Mouse (Mus musculus) hindlimb bud, embryonic 11.5 days (tissue): ENCODE results near the gene Gfod1.

ENCODE experiments used
- DNase-seq: peaks from one replicate; pipeline ENCODE4 v3.0.0-alpha.2; 2012; ENCODE audit warnings: low read depth, low spot score; ENCODE audit errors: extremely low spot score

Gfod1 gene

DNA sequence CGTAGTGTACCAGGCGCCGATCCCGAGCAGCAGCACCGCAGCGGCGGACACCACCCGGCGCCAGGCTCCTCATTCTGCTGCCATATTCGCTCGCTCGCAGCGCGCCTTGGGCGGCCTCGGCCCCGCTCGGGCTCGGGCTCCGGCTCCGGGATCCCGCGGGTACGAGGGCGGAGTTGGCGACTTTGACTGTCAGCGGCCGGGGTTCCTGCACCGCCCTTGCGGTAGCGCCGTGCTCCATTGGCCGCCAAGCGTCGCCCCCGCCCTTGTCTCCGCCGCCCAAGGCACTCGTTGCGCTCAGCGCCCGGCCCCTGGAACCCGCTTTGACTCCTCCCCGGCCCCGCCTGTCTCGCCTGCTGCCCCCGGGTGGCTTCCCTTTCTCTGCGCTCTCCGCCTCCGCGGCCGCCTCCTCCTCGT is at the start of gene Gfod1:
Gfod1 (minus strand) TSS at position 155 of the 414 bp plus-strand sequence.
- peak; percentile 39 for DNase-seq

DNA sequence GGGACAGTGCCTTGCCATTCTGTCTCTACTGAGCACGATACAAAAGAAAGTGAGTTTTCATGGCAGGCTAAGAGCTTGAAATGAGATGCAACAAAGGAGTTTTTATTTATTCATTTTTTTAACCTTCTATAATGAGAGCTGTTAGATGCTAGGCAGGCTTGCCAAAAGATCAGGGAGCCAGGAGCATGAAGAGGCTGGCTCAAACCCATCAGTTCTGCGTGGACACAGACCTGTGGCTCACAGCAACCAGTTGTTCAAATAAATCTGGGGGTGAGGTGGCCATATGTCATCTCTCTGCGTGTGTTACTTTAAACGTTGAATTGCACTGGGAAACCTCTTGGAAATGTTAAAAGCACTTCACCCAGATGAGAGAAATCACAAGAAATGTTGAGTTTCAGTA is 49.4 kb upstream of the Gfod1 start:
- DNase-seq, result no peak

DNA sequence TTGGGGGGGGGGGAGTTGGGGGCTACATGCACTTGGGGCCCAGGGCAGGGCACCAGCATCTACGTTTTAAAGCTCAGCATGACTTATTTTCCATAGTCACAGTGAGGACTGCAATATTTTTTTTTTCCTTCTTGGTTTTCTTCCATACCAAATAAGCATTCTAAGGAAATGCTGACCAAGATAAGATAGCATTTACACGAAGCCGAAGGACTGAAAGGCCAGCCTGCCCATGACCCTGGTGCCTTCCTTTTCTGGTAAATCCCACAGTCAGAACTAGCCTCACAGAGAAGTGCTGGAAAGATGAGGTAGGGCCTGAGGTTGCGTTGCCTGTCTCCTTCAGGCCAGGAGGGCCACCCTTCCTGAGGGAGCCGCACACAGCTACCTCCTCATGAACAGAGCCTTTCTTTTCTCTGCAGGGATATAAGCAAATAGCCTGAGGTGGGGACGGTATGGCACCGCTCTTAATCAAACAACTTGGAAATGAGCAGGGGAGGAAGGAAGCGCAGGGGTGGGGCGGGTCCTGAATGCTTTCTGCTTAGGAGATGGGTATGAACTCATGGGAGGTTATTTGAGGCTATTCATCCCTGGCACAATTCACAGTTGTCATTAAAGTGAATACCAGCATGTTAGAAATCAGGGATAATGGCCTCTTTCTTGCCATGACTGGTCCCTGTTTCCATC is 46.7 kb upstream of the Gfod1 start:
- DNase-seq, result no peak

DNA sequence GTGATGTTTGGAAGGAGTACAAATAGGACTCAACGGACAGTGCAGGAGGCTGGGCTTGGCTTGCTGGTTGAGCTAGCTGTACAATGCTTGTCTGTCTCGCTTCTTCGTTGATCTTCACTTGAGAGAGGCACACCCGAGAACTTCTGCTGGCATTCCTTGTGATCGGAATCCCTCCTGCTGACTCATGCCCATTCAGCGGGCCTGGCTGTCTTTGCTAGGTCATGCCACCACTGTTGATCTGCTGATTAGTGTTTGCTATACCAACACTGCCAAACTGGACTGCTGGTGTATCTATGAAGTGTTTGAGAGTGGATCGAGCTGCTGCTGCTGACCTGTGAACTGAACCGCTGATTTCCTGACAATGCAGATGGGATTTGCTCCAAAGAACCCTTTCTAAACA is 45.4 kb upstream of the Gfod1 start:
- DNase-seq, result no peak

DNA sequence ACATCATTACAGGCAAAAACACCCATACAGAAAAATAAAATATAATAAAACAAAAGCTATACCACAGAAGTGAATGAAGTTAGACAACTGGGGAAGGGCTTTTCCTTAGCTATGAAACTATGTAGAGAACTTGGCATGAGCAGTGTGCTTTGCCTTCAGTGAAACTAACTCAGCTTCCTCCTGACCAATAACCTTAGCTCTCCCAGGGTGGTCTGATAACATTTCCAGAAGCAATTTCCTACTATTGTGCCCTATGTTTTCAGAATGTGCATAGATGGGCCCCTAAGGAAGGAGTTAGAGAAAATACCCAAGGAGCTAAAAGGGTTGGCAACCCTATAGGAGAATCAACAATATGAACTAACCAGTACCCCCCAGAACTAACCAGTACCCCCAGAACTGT is 42.9 kb upstream of the Gfod1 start:
- no peak for DNase-seq

DNA sequence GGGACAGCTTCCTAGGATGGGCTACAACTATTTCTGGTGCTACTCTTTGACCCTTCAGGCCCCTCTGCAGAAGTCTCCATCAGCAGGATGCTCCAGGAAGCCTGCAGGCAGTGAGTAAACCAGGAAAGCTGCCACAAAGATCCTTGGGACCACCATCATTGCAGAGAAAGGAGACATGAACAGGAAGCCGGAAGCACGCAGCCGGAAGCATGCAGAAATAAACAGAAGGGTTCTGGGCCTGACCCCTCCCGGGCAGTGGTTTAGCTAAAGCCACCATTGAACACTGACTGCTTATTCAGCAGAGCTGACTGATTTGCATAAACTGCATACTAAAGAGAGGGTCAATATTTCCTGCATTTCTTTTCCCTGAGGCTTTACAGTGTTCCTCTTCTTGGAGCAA is 34.7 kb upstream of the Gfod1 start:
- DNase-seq, result no peak

DNA sequence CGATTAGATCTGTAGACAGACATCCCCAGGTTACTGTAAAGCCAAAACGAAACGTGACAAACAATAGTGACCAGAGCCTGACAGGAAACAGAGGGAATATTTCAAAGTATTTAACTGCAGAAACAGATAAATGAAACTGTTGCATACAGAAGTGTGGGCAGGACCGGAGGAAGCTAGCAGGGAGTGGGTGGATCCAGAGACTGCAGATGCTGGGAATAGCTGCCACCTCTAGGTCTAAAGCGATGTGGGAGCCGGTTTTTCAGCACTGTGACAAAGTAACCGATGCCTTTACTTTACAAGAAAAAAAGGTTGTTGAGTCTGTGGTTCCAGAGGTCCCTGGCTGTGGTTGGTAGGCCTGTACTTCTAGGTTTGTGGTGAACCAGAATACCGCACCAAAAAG is 34.0 kb upstream of the Gfod1 start:
- DNase-seq, result no peak

DNA sequence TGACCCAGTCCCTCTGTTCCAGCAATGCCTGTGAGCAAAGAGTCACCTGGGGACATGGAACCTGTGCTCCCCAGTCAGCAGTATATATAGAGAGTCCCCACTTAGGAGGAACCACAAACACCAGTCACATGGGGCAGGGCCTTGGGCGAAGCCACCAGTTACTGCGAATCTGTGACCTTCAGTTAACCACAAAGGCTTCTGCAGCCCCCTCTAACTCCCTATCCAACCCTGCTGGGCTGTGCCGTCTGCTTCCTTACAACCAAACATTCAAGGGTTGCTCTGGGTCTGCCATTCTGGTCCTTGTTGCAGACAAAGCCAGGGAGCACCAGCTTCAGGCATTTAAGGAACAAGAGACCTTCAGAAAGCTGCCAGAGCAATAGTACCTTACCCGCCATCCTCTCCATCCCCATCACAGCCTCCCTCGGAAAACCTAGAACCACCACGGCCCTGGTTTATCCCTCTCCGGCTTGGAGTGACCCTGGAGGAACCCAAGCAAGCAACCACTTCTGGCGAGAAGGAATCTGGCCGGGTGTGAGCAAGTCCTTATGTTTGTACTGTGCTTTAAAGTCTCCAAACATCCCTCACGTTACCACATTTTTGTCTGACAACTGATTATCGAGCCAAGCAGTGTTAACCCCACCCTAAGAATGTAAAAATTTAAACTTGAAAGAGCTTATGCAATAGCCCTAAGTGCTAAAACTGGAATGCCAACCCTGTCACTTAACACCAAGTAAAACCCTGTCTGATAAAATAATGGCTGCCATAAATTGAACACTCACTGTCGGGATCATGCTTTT is 32.7 kb upstream of the Gfod1 start:
- peak; percentile 8 for DNase-seq

DNA sequence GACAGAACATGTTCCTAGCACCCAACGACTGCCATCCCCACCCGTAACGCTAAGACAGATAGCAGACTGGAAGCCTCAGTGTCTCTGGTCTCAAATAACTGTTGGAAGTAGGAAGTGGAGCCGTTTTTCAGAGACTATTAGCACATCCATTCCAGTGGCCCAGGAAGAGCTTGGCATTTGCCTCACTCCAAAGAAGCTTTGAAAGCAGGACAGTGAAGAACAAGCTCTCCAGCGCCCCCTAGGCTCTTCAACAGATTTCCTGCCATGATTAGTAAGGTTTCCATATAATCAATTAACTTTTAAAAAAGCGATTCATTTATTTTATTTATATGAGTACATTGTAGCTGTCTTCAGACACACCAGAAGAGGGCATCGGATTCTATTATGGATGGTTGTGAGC is 28.6 kb upstream of the Gfod1 start:
- no peak for DNase-seq

DNA sequence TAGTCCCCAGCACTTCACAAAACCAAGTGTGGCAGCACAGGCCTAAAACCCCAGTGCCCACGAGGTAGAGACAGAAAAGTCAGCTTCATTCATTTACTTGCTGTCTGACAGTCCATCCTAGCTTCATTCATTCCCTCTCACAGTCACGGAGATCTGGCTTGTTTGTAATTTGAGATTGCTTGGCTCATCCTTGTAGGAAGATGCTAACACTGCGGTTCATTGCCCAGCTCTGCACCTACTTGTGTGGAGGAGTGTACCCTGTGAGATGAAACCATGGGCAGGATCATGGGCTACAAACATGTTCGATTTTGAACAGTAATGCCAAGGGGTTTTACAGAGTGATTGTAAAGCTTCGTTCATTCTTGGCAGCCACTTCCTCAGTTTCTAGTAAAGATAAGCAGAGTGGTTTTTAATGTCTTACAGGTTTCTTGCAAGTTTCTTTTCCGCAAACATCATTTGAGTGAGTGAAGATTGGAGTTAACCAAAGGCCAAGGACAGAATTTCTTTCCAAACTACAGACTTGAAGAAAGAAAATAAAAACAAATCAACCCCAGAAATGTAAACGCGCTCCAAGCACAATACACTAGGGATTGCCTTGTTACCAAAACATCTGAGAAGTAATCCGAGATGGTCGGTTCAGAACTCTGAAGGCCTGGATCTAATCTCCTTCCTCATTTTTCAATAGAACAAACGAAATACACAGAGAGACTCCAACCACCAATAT is 27.9 kb upstream of the Gfod1 start:
- no peak for DNase-seq

DNA sequence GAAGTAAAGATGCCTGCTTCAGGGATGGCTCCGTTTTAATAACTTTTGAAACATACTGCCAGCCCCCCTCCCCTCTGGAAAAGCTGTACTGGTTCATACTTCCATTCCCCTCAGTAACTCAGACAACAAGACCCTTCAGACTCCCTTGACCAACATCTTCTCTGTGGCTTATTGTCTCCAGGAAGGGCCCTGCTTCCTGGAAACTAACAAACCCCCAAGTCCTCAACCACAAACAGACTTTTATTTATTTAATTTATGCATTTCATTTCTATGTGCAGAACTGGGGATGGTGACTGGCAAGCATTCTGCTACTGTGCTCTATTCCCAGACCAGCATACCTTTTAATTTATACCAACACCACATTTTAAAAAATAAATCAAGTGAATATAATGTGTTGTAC is 21.5 kb upstream of the Gfod1 start:
- no peak for DNase-seq

DNA sequence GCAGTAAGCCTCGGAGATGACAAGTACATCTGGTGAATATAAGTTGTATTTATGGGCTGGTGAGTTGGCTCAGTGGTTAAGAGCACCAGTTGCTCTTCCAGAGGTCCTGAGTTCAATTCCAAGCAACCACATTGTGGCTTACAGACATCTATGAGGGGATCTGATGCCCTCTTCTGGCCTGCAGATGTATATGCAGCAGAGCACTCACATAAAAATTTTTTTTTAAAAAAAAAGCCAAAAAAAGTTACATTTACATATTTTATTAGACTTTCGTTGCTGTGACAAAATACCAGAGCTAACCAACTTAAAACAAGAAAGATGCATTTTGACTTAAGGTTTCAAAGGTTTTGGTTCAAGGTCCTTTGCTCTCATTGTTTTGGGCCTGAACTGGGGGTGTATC is 17.5 kb upstream of the Gfod1 start:
- no peak for DNase-seq

DNA sequence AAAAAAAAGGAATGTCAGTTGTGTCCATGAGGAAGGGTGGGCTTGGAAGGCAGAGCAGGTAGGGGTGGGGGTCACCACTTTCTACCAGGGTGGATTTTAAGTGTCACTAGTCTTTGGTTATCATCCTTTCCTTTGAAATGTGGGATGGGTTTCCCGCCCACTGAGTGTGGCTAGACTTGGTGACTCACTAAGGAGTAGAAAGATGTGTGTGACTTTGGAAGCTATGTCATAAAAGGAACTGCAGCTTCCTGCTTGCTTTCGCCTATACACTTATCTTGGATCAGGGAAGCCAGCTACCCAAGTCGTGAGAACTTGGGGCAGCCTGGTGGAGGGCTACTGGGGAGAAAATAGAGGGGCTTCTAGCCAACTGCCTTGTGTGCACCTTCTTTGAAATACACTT is 15.4 kb upstream of the Gfod1 start:
- DNase-seq, result no peak

DNA sequence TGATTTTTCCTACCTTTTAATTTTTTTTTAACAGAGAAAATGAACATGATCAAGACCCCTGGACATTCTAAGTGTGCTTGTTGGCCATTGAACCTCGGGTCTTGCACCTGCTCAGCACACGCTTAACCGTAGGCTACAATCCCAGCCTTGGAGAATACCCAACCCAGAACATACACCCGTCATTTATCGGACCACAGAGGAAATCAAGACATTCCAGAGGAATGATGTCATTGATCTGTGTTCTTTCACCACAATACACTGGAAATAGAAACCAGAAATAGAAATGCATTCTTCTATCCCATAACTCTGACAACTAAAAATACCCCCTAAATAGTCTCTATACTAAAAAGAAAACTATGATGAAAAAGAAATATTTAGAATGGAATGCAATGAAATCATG is 13.4 kb upstream of the Gfod1 start:
- DNase-seq, result no peak

DNA sequence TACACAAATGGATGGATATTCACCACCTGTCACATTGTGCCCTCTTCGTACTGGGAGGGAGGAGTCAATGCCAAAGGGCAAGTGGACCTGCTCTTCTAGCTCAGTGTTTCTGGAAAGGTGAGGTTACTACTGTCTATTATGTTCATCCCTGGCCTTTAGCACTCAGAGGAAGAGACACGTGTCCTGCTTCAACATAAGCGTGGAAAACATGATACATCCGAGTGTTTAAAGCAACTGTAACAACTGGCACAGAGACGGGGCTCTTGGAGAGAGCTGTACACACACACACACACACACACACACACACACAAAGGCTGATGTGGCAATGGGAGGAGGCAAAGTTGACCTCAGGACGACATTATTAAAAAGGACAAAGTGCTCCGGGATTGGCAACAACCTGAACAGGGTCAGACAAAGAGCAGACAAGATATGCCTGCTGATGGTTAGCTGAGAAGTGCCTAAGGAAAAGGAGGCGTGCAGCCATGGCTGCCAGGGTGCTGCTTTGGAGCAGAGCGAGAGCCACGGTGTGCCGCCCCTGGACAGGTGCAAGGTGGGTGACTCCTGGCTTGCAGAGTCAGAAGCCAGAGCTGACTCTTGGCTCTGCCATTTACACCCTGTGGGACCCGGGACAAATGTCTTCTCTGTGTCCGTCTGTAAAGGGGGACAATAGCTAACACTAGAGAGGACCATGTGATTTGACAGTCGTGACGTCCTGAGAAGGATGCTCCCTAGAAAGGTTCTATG is 1.4 kb upstream of the Gfod1 start:
- DNase-seq, result no peak

DNA sequence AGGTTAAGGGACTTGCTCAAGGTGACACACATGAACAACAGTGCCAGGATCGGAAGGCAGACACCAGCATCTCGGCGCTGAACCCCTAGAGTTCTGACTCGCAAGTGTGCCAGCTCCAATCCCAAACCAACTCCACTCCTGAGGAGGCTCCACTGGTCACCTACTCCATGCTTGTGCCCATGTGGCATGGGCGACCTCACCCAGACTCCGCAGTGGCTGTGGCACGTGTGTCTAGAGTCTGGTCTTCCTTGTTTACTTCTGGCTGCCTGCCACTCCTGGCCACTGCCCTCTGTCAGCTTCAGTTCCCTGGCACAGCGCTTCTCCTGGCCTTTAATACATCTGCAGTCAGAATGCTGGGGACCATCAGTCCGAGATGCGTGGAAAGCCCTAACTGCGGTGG is 728 bp upstream of the Gfod1 start:
- no peak for DNase-seq

DNA sequence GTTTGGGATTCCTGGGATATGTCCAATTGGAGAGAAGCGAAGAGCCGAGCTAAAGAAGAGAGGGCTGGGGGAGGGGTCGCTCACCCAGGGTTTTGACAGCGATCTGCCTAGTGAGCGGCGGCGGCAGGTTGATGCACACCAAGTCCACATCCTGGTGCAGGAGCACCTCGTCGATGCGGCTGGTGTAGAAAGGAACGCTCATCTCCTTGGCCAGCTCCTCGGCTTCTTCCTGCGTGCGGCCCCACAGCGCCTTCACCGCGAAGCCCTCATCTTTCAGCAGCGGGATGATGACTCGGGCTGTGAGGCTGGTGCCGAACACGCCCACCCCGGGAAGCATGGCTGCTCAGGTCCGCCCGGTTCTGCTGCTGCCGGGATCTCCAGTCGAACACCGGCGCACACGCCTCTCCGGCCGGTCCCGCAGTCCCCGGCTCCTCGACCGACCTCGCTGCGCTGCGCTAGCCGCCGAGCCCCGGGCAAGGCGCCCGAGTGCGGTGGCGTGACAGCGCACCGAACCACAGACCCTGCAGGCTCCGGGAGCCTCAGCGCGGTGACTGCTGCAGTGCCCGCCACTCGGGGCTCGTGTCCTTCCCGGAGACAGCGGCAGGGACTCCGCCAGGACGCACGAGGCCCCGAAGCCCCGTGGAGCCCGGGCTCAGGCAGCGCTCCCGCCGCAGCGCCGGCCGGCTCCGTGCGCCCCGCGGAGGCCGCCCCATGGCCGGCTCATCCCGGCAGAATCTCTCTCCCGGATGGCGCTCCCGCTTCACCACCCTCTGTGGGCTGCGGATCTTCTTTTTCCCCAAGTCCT is 609 bp downstream of the Gfod1 start:
- no peak for DNase-seq

DNA sequence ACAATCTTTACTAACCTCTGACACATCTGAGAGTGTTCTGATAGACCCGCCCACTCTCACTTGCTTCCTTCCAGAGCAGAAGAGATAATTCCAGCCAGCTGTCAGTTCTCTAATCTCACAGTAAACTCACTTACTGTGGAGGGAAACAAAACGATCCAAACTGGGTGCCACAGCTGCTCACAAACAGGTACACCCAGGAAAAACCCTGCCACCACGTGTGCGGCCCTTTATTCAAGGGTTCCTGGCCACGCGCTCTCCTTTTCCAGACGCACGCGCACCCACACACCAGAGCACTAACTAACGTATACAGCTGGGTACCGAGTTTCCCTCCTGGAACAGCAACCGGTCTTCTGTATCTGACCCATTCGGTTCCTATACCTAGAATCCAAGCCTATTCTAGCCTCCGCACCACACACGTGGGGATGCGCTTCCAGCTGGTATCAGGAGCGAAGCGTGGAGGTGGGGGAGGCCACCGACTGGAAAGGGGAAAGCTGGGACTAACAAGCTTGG is 1.3 kb downstream of the Gfod1 start:
- DNase-seq, result no peak

DNA sequence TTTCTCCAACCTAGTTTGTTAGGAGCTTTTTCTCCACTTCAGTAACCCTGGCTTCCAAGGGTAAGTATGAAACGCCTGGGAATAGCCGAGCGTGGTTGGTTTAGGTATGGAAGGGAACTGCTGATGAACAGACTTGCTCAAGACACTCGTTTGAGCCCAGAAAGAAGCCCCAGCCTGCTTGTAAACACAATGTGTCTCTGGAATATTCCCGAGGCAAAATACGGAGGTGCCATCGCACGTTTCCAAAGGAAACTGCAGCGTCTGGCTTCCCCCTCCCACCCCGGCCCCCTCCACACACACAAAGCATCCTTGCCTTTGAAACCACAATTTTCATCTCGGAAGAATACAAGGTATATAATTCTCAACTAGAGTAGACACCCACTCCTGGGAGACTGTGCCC is 1.7 kb downstream of the Gfod1 start:
- no peak for DNase-seq

DNA sequence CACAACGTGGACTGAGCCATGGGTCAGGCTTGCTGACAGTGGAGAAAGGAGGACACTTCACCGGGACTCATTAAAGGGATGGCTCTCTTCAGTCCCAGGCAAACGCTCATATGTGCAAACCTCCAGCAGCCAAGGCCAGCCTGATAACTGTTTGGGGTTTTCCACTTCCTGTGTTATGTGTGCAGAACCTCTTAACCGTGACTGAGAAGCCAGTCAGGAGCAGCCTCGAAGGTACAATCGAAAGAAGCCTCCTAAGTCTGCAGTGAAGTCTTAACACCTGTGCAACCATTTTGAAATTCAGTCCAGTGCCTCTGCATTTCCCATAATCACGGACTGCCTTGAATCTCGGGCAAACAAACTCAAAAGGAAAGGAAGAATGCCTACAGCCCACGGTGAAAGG is 3.1 kb downstream of the Gfod1 start:
- no peak for DNase-seq
